Mouse (Mus musculus) T-helper 17 cell (primary cell): Measurements from ENCODE around the gene Il9r.

Experiments
- in situ Hi-C, 2 experiments: fragments of 300-600 bp; cut with MboI, MseI; formaldehyde crosslinking; loops; 1 replicate in 1 of 2; 2 replicates in 1 of 2; pipeline ENCODE4 v1.15.1; 2025; ENCODE audit warnings: high pct_unique_total_duplicates in 2 of 2

Il9r gene

GRCm38 (mm10) chr11:32199230-32199629, 849 bp downstream of the Il9r start:
- in situ Hi-C loops, result no loop called here

GRCm38 (mm10) chr11:32198256-32198955, 1.7 kb downstream of the Il9r start:
- in situ Hi-C loops, result no loop called here

DNA sequence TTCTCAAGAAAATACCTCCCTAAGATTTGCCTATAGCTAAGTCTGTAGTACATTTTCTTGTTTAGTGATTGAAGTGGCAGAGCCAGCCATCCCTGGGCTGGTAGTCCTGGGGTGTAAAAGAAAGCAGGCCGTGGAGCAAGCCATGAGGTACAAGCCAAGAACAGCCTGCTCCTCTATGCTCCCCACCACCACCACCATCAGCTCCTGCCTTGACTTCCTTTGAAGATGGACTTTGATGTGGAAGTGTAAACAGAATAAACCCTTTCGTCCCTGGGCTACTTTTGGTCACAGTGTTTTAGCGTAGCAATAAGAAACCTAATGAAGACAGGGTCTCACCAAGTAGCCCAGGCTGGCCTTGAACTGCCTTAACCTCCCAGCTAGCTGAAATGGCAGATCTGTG, 2.3 kb downstream of the Il9r start:
- in situ Hi-C loops, result no loop called here

DNA sequence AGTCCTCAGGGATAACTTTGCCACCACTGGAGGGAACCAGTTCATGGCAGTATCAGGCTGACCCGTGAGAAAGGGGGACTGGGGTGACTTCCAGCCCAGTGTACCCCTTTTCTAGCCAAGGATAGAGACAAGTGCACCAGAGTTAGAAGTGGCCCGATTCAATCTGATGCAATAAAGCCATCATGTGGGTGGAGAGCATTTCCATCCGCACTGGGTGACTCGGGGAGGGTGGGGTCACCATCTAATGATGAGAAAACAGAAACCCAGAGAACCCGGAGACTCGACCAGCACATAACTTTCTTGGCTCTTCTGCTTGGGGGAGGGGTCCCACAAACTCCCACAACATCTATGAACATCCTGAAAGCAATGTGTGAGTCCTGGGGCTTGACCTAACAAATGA, 3.4 kb downstream of the Il9r start:
- in situ Hi-C loops, result no loop called here

- in situ Hi-C loops, result no loop called here
Measured at GRCm38 (mm10) chr11:32195867-32196540, 4.1 kb downstream of the Il9r start.

DNA sequence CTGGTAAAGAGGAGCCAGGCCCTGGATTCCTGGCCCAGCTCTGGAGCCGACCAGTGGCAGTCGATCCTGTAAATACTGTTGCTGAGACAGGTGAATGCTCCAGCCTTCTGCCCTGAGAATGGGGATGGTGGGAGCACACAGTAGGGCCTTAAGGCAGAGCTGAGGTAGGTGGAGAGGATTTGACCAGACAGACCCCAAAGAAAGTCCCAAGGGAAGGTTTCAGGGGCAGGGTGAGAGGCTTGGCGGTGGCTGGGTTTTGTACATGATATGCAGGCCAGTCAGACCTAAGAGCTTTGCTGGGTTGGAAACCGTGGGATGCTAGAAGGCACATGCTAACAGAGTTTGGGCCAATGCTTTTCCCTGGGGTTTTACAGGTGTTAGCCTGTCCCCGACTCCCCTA, 5.5 kb downstream of the Il9r start:
- in situ Hi-C loops, result no loop called here

- in situ Hi-C loops, result no loop called here
Measured at GRCm38 (mm10) chr11:32194086-32194485, 6.0 kb downstream of the Il9r start.

DNA sequence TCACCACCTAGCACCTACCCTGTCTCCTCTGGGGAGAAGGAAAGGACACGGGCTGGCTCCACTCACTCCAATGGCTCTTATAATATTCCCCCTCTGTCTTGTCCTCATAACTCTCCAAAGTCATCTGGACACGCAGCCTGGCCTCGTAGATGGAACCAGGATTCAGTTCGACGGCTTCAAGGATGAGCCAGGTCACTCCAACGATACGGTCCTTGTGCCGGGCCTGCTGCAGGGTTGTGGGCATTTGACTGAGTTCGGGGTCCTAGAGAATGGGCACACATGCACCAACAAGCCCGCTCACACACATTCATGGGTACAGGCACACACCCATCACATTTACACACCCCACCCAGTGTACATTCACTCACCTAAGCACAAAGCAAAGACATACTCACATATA, 6.9 kb downstream of the Il9r start:
- in situ Hi-C loops, result no loop called here

GRCm38 (mm10) chr11:32190603-32191110, 9.4 kb downstream of the Il9r start:
- in situ Hi-C loops, result no loop called here

DNA sequence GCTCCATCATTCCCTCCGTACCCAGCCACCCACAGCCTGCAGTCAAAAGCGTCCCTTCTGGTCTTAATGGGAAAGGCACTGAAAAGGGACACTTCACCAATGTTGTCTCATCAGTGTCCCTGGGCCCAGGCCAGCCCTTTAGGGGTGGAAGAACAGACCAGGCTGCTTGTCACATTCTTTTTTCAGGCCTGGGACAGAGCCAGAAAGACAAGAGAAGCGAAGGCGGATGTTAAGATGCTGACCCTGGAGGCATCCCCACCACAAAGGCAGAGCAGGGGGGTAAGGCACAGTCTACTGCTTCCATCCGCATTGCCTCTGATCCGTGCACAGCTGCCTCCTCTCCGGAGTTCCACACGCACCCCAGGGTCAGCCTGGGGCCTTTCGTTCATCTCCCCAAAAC, 10.0 kb downstream of the Il9r start:
- in situ Hi-C loops, result no loop called here

DNA sequence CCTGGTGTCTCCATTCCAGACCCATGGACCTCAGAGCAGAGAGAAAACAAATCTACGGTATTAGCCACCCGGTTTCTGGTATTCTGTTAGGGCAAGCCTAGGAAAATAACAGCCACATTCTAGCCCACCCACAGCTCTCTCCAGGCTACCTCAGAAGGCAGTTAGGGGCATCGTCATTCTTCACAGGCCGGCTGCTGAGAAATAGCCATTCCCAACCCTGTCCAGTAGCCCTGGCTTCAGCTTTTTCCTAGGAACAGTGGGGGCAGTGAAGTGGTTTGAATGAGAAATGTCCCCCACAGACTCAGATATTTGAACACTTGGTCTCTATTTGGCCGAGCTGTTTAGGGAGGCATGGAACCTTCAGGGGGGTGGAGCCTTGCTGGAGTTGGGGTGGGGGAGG, 10.6 kb downstream of the Il9r start:
- in situ Hi-C loops, result no loop called here

DNA sequence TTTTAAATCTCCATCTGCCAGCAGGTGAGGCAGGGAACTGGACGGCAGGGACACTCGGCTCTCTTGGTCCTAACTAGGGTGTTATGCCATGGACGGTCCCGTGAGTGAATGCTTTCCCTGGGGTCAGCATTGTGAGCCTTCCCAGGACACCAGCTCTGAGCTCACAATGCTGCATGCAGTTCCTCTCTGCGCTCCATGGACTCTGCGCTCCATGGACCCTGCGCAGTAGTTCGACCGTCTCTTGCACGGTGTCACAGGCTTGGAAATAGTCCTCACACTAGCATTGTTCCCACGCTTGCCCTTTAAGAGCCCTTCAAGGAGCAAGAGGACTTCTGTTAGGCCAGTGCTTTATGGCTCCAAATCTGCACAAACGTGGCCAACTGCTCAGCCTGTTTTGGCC, 11.2 kb downstream of the Il9r start:
- in situ Hi-C loops, result no loop called here

DNA sequence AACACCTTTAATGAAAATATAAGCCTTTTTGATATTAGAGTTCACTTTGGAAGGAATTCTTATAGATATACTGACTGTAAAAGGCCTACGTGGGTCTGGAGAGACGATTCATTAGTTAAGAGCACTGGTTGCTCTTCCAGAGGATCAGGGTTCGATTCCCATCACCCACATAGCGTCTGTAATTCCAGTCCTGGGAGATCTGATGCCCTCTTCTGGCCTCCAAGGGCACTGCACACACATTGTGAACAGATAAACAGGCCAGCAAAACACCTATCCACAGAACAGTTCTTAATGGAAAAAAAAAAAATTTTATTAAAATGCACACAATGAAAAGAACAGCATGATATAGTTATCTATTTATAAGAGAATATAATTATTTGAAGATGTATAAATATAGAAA, 12.8 kb downstream of the Il9r start:
- in situ Hi-C loops, result no loop called here

GRCm38 (mm10) chr11:32186031-32186430, 14.0 kb downstream of the Il9r start:
- in situ Hi-C loops, result no loop called here

GRCm38 (mm10) chr11:32184469-32184868, 15.6 kb downstream of the Il9r start:
- in situ Hi-C loops, result no loop called here

DNA sequence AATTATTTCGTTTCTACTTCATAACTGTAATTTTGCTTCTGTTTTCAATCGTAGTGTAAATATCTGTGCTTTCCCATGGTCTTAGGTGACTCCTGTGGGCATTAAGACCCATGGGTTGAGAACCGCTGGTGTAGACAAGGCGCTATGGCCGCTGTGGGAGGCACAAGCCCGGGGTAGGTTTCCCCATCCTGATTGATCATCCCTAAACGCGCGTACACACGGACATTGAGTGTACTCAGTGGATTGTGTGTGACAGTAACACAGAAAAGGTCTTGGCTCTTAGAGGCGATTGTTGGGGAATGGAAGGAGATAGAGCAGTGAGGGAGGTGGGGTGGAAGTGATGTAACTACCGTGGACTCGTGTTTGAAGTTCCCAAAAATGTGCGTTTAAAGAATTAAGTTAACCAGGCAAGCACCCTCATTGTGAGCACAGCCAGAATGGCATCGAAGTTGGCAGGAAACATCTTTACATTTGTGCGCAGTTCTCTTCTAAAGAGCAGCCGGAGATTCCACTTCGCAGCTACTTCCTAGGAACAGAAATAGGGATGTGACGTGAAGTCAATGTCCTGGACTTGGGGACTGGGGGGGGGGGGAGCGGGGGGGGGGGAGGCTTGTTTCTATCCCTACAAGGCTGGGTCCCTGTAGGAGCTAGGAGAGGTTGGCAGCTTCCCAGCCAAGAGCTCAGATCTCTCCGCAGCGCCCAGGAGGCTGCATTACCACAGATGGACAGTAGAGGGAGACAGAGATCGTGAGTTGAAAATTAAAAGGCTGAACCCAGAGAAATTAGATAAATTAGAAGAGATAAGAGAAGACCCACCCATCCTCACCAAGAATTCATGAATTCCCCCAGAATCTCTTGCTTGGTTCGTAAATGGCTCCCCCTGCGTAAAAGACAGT, 17.9 kb downstream of the Il9r start:
- in situ Hi-C loops, result no loop called here

GRCm38 (mm10) chr11:32181246-32181645, 18.8 kb downstream of the Il9r start:
- in situ Hi-C loops, result no loop called here

GRCm38 (mm10) chr11:32178506-32178905, 21.6 kb downstream of the Il9r start:
- in situ Hi-C loops, result no loop called here

DNA sequence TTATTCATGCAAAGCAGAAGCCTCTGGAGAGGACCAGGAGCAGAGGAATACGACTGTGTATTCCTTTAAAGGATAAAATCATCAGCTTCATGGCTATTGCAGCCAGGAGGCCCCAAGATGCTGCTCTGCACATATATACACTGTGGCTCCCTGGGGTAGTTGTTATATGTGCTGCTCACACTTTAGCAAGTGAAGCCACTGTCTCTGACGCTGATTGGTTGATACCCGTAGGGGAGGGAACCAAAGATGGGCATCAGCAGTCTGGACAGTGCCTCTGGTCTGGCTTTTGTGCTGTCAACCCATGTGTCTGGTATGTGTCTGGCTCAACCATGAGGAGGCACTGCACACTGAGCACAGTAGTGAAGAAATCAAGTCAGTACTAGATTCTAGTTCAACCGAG, 33.4 kb downstream of the Il9r start:
- in situ Hi-C loops, result loop anchor here (10.0 to 25.0 kb wide), 2 partner anchors 479 to 492 kb away; partner anchors contain the start of gene Bod1 (in 1 of the 2)

DNA sequence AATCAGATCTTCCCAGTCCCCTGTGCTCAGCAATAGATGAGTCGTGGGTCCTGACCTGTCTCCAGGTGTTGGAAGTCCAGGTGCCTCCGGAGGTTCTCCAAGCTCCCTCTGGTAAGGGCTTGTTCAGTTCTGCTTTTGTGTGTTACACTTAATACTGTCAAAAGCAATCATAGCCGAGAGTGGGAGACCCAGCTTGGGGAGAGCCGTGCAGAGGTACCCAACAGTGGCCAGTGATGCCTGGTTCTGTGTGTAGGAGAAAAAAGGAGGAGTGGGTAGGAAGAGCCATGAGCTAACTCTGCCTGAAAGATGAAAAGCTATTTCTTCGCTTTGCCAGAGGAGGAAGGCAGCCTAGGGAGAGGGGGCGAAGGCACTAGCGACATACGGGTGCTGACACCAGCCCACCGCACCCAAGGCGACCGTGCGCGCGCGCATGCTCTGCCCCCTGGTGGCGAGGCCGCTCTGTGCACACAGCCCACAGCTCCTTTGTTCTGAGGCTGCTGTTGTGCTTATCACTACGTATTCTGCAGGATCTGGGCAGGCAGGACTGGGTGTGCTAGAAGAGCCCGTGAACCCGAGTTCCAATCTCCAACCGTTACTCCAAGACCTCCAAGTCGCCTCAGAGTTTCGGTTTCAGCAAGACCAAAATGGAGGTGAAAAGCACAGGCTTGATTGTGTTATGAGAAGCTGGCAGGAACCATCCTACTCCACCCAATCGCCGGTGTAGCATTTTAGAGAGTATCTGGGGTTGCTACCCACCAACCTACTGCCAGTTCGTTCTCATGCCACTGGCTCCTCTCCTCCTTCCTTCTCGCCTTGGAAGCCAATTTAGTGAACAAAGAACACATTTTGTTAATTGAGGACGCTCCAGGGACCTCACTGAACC, 37.9 kb downstream of the Il9r start:
- in situ Hi-C loops, result loop anchor here (5.0 to 25.0 kb wide), 3 partner anchors 165 to 487 kb away; partner anchors contain the start of gene Bod1 (in 1 of the 2)

DNA sequence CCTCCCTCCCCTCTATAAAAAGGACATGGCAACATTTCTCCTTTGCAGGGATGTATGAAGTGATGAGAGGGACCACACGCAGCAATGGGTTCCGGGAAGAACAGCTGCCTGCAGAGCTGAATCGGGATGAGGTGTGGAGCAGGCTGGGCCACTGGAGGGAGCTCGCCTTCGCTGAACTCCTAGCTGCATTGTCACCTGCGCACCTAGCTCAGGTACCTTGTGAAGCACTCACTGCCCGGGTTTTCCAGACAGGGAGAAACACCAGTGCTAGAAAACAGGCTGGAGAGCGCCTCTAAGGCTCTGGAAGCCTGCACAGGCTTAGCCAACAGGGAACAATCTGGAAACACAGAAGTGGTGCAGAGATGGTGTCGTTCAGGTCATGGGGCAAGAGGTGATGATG, 38.6 kb downstream of the Il9r start:
- in situ Hi-C loops, result loop anchor here (5.0 to 25.0 kb wide), 3 partner anchors 164 to 487 kb away; partner anchors contain the start of gene Bod1 (in 1 of the 2)
